Mouse (Mus musculus) heart, postnatal 0 days (tissue): ENCODE results near the gene Olfr1432.

Experiments
- CTCF ChIP-seq: IDR thresholded peaks from 2 replicates; pipeline ENCODE4 v1.5.1; 2016; ENCODE audit warnings: antibody characterized with exemption, control low read depth, low read depth
- EP300 ChIP-seq: IDR thresholded peaks from 2 replicates; pipeline ENCODE4 v1.6.1; 2016; ENCODE audit warnings: antibody characterized with exemption, low read depth

GRCm38 (mm10) chr19:12241559-12241958 lies 9.2 kb upstream of the Olfr1432 start, which contains the start of gene Olfr262:
- TF ChIP-seq CTCF (no peak), EP300 (no peak)
